Mouse (Mus musculus) forebrain, embryonic 10.5 days (tissue): ENCODE measurements around the gene Pabpc4l. TPM values are rescaled to one million over a fixed set of nuclear protein-coding genes. Genes with fewer than 3 reads are reported as not detected.
"Not testable (repeated sequence)": the region's sequence is repeated elsewhere in the genome, so short reads cannot be mapped to it uniquely, and the experiment has no call there.

Source experiments
- DNase-seq: peaks from one replicate; pipeline ENCODE4 v3.0.0-alpha.2; 2017; ENCODE audit warnings: low spot score; ENCODE audit errors: extremely low spot score
- H3K27ac ChIP-seq: fragments of 300-500 bp; sonication (generic); 2 replicates; pipeline ENCODE4 v1.5.1; 2016; ENCODE audit warnings: mild to moderate bottlenecking
- H3K27me3 ChIP-seq: fragments of 300-500 bp; sonication (generic); 2 replicates; pipeline ENCODE4 v1.6.1; 2016; ENCODE audit warnings: mild to moderate bottlenecking; ENCODE audit not compliant: poor library complexity, severe bottlenecking
- H3K36me3 ChIP-seq: fragments of 300-500 bp; sonication (generic); replicated peaks from 2 replicates; pipeline ENCODE4 v1.6.1; 2016; ENCODE audit warnings: mild to moderate bottlenecking, moderate library complexity
- H3K4me1 ChIP-seq: fragments of 300-500 bp; sonication (generic); 2 replicates; pipeline ENCODE4 v1.6.1; 2016
- H3K4me3 ChIP-seq: fragments of 300-500 bp; sonication (generic); 2 replicates; pipeline ENCODE4 v1.5.1; 2016; ENCODE audit warnings: mild to moderate bottlenecking, moderate library complexity
- H3K9me3 ChIP-seq: fragments of 300-500 bp; sonication (generic); 2 replicates; pipeline ENCODE4 v1.6.1; 2016; ENCODE audit warnings: mild to moderate bottlenecking, moderate library complexity
- WGBS: fragments of 180-500 bp; shearing (Covaris S2); methylation state at CpG from one replicate; pipeline ENCODE4 v1.1.7; 2016; 5-methylcytosine and 5-hydroxymethylcytosine counted together
- polyA plus RNA-seq: library from polyadenylated mRNA; unstranded; fragments of >200 nt; fragmentation: Nextera tagmentation; extraction: Ambion mirVana; gene quantifications from 2 replicates; pipeline ENCODE4 v1.2.1, GENCODE M21; 2016

Pabpc4l gene
- polyA plus RNA-seq, result 8.3 and 8.6 TPM in 2 replicates

GRCm38 (mm10) chr3:46447481-46448265 lies at the start of gene Pabpc4l:
Gene Pabpc4l (minus strand): TSS chr3:46448219.
- WGBS, result under 1% methylated on average over 36 of the region's 37 CpGs
- peak within 1 kb of the TSS; percentile 92 for H3K27ac ChIP-seq
- peaks cover 11% of the 10 kb centered on the region; the same call in 1 of the 2 replicates for H3K9me3 ChIP-seq
- peak within 1 kb of the TSS; percentile 72 for H3K4me3 ChIP-seq
- peaks cover 10% of the 10 kb centered on the region for H3K36me3 ChIP-seq
- no peaks in the 10 kb centered on the region for H3K27me3 ChIP-seq
- DNase-seq, result peak; percentile 57
- peaks cover 8% of the 10 kb centered on the region; the same call in 1 of the 2 replicates for H3K4me1 ChIP-seq

DNA sequence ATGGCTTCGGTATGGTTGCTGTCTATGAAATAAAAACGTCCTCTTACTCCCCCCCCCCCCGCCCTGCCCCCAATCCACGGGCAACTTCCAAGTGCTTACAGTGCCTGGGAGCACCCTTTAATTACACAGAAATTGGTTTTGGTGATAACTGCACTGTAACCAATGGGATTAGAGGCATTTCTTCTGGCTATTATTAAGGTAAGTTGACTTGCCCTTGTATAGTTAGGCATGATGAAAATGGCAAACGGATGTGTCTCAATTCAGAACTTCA lies 42.9 kb upstream of the Pabpc4l start:
- Histone ChIP-seq H3K4me3 (no peak overlapping the region), H3K27me3 (no peaks in the 10 kb centered on the region), H3K9me3 (no peaks in the 10 kb centered on the region), H3K4me1 (no peaks in the 10 kb centered on the region), H3K36me3 (no peaks in the 10 kb centered on the region), H3K27ac (no peak overlapping the region)
- no peak for DNase-seq
- 81% methylated on average over 5 of the region's 5 CpGs for WGBS

DNA sequence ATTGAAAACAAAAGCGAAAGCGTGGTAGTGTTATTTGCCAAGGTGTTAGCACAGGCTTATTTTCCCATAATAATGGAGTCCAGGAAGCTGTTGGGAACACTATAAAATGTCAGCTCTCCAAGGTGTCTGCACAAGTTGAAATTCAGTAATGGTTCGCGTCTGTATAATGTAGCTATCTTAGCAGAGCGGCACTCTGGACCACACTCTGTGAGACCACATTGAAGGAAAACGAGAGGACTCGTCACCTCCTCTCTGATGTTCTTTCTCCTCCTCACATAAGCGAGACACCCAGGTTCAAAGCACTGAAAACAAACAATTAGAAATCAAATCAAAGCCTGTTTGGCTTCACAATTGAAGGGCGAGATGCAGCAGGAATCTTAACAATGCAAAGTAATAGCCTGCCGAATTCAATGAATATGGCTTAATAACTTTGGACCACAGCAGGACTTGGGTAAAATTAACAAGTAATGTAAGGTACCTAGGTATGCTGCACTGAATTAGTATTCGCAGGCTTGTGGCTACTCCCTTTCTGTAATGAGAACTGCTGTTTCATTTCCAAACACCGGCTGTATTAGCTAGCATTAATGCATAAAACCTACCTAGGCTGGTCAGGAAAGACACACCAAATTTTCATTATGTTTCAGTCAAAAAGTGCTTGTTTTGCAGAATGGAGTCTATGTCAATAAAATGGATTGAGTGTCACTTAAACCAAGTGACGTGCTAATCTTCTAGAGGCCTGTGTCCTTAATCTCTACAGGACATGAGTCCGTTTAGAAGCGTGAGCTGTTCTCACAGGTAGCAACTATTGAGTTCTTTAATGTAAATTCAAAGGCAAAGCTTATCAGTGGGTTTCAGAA lies 42.3 kb upstream of the Pabpc4l start:
- no peaks in the 10 kb centered on the region for H3K9me3 ChIP-seq
- H3K36me3 ChIP-seq, result no peaks in the 10 kb centered on the region
- H3K4me3 ChIP-seq, result no peak overlapping the region
- no peaks in the 10 kb centered on the region for H3K4me1 ChIP-seq
- H3K27ac ChIP-seq, result no peak overlapping the region
- 72% methylated on average over 15 of the region's 15 CpGs for WGBS
- no peak for DNase-seq
- H3K27me3 ChIP-seq, result no peaks in the 10 kb centered on the region

DNA sequence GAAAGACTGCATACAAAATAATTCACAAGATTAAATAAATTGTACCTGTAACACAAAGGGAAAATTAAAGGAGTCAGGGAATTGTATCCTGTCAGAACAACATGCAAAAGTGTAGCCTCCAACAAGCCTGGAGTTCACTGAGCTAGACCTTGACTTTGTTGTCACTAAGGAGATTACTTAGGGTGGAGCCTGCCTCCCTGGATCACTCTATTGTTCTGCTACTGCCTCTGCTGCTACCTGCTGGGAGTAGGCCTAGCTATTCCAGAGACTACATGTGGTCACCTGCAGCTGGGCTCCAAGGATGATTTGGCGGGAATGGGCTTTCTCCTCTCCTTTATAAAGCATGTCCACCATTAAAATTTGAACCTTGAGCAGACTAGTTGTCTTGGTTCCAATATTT lies 38.1 kb upstream of the Pabpc4l start:
- not testable (repeated sequence) for H3K4me1 ChIP-seq, H3K36me3 ChIP-seq, DNase-seq, H3K9me3 ChIP-seq, H3K27ac ChIP-seq, H3K27me3 ChIP-seq, H3K4me3 ChIP-seq
- WGBS, result 65% methylated on average over 1 of the region's 1 CpGs

GRCm38 (mm10) chr3:46448266-46448532 lies 180 bp upstream of the Pabpc4l start:
- peaks cover 11% of the 10 kb centered on the region; the same call in 1 of the 2 replicates for H3K9me3 ChIP-seq
- peaks cover 8% of the 10 kb centered on the region; the same call in 1 of the 2 replicates for H3K4me1 ChIP-seq
- DNase-seq, result no peak
- 20% methylated on average over 5 of the region's 5 CpGs for WGBS
- peak overlapping the region; percentile 92 for H3K27ac ChIP-seq
- H3K36me3 ChIP-seq, result peaks cover 10% of the 10 kb centered on the region
- H3K27me3 ChIP-seq, result no peaks in the 10 kb centered on the region
- peak overlapping the region; percentile 72 for H3K4me3 ChIP-seq

DNA sequence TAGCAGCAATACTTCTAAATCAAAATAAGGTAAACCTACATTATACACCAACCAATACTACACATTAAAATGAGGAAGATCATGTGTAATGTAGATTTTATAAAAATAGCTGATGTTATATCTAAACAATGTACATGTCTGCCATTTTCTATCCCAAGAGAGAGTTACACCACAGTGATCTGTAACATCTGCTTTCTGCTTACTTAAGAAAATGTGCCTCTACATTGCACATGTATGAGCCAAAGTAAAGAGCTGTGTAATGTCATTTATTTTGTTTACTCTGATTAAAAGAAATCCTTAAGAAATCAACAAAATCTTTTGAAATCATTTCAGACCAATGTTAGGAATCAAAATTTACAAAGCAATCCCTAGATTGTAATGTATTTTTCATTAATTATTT lies 16.6 kb downstream of the Pabpc4l start:
- H3K4me3 ChIP-seq, result no peak overlapping the region

More for the DNA sequence above, 16.6 kb downstream of the Pabpc4l start:
- no peaks in the 10 kb centered on the region for H3K27me3 ChIP-seq
- no peaks in the 10 kb centered on the region for H3K9me3 ChIP-seq
- H3K36me3 ChIP-seq, result no peaks in the 10 kb centered on the region
- no peaks in the 10 kb centered on the region for H3K4me1 ChIP-seq
- DNase-seq, result no peak
- H3K27ac ChIP-seq, result no peak overlapping the region
